Mouse (Mus musculus) 3T3-L1 (cell line): Measurements from ENCODE around the gene Atf2.
"Not testable (repeated sequence)": the region's sequence is repeated elsewhere in the genome, so short reads cannot be mapped to it uniquely, and the experiment has no call there.

Experiments
- DNase-seq: peaks from one replicate; pipeline ENCODE4 v3.0.0-alpha.2; 2015; ENCODE audit warnings: low read depth, low spot score

Atf2 gene

DNA sequence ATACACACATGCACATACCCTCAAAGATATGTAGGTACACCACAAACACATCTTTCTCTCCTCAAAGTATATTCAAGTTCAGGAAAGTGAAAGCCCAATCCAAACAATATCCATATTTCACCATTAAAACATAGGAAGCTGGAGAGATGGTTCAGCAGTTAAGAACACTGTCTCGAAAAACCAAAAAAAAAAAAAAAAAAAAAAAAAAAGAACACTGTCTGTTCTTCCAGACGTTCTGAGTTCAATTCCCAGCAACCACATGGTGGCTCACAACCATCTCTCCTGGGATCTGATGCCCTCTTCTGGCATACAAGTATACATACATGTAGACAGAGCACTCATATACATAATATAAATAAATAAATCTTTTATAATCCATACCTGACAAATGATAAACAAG is 6.4 kb downstream of the Atf2 start:
- no peak for DNase-seq

DNA sequence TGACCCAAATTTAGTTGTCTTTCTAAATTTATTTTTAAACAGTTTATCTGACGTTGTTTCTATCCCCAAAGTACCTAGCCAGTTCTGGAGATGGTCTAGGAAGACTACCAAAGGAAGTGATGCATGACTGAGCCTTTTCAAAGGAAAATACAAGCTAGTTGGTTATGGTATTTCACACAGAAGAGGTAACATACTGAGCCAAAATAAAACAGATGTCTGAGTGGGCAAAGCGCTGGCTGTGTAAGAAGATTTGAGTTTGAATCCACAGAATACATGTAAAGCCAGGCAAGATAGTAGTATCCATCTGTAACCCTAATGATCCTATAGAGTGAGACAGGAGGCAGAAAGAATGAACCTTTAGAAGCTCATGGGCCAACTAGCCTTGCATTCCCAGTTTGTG is 14.5 kb downstream of the Atf2 start:
- DNase-seq = no peak

DNA sequence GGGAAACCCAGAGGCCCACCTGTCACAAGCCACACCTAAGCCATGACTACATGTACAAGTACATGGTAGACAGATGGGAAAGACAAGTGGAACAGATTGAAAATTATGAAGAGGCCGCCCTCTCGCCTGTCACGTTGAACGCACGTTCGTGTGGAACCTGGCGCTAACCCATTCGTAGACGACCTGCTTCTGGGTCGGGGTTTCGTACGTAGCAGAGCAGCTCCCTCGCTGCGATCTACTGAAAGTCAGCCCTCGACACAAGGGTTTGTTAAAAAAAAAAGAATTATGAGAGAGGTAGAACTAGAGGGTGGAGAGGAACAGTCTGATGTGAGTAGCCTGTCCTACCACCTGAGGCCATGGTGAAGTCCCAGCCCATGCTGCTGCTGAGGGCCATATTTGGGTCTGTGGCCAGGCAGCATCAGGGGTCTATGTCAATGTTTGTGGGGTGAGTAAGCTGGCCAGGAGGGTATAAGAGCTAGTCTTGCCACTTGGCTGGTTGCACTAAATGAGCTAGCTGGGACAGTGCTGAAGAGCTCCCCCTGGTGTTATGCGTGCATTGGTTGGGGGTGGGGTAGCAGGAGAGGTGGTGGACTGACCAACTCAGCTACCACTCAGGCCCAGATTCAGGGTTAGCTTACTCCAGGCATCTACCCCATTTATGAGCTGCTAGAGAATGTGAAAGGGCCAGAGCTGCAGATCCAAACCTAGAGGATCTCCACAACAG is 24.5 kb downstream of the Atf2 start:
- DNase-seq = peak; percentile 50

DNA sequence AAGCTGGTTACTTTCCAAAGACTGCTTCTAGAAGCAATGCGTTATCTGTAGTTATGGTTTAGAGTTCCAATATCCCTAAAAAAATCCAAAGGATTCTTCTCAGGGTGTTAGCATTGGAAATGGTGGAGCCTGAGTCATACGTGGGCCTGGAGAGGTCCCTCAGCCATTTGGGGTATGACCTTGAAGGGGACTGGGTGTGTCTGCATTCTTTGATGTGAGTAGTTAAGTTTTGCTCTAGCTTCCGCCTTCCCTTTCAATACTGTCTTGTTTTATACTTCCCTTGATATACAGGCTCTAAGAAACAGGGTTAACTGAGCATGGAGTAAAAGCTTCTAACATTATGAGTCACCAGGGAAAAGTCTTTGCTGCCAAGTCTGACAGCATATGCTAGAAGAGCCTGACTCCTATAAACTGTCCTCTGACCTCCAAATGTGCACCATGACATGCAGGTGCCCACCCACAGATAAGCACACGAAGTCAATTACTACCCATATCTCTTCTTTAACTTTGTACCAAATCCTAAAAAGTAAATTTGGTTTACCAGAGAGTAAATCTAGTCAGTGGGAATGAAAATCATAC is 32.3 kb downstream of the Atf2 start:
- DNase-seq = peak; percentile 86

DNA sequence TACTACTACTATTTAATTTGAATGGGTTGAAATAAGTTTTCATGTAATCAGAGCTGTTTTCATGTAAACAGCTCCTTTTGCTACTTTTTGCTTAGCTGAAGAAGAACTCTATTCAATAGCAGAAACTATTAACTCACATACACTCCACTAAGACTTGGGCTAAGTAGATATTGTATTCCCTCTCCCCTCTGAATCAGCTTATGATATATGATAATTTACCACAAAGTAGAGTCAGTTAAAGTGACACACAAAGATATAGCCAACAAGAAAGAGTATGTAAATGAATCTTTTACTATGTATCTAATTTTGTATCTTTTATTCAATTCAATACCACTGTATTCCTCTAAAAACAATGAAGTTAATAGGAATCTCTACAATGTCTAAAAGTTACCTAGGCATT is 35.1 kb downstream of the Atf2 start:
- no peak for DNase-seq

DNA sequence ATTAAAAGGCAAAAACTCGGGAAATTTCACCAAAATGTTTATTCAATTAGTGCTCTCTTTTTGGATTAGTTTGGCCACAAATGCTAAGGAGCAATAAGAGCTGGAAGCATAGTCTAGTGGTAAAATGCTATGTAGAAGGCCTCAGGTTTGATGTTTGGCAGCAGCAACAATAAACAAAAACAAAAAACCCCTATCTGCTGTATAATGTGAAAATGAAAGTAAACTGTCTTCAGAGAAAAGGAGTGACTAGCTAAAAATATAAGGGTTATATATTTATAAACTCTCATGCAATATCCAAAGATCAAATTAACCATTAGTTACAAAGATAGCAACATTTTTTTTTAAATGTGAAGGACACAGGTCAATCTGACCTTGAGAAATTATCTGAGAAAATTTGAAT is 36.2 kb downstream of the Atf2 start:
- DNase-seq = no peak

DNA sequence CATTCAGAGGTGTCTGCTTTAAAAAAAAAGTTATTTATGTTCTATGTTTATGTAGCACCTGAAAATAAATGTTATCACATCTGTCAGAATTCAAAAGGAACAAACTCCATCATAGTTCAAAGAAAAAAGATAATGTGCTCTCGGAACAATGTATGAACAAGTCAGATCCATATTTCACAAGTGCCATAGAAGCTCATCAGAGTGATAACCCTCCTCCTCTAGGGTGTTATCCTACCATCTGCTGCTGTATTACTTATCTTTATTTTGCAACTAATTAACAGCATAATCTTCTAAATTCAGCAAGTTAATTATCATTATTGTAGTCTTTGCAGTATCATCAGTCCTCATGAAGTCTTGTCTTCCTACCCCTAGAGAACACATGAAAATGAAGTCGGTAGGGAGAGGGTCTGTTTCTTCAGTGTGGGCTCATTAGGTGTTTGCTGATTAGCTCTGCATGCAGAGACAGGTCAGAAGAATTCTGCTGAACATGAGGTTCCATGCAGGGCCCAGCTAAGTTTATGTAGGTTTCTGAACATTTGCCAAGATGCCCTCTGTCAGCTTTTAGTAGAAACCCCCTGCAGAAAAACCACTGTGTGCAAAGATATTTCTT is 57.9 kb downstream of the Atf2 start:
- DNase-seq = no peak

DNA sequence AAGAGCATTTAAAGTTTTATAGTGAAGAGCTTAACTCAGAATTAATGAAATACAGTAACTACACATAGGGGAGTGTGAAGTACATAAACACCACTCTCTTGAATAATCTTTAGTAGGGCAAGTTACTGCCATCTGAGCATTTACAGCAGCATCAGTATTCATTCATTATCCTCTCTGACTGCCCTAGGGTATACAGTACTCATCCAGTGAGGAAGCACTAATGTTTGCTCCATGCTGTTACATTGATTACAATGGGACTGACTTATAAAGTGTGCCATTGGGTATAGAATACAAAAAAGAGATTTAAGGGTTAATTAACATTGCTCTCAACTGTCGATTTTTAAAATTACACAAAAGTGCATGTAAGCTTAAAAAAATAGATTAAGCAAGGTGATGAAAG is 59.2 kb downstream of the Atf2 start:
- no peak for DNase-seq

DNA sequence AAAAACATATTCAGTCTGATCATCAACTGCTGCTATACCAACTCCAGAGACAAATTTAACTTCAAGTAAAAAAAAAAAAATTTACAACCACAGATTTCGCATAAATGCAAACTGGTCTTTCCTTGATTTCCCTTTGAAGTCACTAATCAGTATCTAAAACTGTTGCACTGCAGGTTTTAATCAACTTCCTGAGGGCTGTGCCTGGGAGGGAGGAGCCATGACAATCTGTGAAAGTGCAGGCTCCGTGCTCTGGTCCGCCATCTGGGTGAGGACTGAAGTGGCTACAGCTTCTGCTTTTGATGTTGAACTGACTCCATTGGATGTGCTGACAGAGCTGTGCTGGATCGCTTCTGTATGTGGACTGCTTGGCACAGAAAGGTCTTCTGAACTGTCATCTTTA is 73.7 kb downstream of the Atf2 start:
- DNase-seq = no peak

DNA sequence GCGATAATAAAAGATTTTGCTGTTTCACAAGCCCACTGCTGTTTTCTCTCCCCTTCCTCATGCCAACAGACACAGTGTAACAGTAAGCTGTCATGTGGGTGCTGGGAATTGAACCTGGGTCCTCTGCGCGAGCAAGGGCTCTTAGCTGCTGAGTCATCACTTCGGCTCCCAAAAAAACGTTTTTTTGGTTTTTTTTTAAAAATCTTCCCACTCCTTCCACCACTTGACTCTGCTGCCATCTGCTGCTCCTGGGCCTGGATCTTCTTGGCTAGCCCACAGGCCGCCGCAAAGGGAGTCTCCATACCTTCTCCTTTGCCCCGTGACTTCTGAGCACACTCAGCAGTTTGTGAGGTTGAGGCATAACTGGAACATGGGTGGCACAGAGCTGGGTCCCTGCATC is 84.8 kb downstream of the Atf2 start:
- peak; percentile 12 for DNase-seq

DNA sequence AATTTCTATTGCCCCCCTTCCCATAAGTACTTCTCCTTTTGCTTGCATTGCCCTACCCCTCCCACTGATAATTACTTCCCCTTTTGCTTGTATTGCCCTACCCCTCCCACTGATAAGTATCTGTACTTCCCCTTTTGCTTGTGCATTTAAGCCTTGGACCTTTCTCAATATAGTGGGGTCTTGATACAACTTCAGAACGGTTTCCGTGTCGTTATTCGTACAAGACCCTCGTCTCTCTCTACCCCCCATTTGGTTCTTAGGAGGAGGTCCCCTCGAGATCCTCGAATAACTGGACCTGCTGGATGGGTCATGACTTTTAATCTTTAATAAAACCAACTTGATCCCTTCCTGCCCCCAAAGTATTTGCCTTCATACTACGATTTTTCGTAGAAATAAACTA is 92.3 kb downstream of the Atf2 start:
- DNase-seq = not testable (repeated sequence)

DNA sequence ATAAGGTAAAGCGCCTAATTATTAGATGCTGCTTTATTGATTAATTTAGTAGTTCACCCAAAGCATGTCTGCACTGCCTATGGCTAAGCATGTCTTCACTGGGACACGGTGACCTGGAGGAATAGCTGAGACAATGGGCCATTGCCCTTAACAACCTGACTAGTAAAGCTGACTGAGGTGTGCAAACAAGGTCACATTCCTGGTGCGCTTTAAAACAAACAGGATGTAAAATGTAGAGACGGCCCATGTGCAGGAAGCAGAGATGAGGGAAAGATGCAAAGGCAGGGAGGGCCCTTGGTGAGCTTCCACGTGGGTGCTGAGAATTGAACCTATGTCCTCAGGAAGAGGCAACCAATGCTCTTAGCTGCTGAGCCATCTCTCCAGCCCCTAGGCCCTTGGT is 93.7 kb downstream of the Atf2 start:
- DNase-seq = no peak

DNA sequence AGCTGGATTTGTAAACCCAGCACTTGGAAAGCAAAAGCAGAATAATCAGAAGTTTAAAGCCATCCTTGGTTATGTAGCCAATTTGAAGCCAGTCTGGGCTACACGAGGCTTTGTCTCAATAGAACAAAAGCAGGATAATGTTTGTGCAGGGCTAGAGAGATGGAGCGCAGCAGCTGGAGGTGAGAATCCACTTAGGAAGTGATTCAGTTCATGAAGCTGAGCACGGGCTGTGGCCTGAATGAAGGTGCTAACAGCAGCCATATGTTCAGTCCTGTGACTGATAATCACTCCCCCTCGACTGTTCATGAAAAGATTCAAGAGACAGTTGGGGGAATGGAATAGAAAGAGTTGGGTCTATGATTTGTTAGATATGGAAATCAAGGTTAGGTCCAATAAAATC is 94.3 kb downstream of the Atf2 start:
- DNase-seq = no peak

DNA sequence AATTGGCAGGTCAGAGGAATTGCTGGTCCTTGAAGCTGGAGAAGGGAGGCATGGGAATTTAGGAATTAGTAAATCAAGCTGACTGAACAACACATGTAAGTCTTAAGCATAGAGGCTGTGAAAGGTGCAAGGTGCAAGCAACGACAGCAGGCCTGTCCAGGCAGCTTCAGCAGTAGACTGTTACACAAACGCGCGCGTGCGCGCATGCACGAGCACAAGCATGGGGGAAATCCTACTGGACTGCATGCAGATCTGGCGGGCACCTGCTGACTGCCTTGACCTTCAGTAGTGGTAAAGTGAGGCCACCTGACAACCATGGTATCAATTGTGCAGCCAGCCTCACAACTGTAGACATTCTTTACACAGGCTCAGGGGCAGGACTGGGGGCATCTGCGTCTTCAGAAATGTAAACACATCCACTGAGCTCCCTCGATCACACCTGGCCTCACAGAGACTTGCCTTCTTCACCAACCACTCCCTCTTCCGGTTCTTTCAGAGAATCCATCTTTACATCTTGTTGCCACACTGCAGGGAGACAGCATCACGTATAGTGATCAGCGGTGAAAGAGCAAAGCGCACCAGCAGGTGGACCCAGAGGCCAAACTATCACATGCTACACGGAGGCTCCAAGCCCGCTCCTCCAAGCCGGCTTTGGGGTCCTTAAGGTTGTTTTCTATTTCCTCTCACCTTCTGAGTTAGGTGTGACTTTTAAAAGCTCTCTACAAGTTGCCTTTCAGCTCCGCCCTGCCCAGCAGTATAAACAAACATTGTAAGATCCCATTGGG is 100.4 kb downstream of the Atf2 start:
- no peak for DNase-seq

DNA sequence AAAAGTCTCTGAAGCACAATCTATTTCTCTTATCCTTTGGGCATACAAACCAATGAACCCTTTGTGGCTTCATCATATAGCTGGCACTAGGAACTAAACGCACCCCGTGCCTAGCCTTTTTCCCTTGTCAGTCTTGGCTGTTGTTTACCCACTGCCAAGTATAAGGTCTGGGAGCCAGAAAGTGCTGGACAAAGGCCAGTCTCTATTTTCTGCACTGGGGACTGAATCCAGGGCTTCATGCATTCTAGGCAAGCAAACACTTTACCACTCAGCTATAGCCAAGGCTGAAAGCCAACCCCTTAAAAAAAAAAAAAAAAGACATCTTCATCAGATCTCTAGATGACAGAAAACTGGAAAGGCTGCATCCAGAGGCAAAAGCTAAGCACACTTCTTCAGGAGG is 102.1 kb downstream of the Atf2 start:
- DNase-seq = no peak

DNA sequence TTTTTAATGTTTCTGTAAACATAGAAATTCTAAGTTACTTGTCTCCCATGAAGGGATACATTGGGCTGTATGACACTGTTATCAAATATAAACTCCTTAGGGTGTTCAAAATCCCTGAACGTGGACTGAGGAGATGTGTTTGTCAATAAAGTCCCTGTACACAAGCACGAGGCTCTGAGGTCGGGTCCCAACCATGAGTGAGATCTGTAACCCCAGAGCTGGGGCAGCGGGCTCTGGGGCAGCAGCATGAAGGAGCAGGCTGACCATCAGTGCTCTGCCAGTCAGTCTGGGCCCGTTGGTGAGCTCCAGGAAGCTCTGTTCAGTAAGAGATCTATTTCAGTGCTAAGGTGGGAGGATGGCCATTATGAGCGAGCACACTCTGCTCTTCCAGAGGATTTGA is 104.0 kb downstream of the Atf2 start:
- no peak for DNase-seq

DNA sequence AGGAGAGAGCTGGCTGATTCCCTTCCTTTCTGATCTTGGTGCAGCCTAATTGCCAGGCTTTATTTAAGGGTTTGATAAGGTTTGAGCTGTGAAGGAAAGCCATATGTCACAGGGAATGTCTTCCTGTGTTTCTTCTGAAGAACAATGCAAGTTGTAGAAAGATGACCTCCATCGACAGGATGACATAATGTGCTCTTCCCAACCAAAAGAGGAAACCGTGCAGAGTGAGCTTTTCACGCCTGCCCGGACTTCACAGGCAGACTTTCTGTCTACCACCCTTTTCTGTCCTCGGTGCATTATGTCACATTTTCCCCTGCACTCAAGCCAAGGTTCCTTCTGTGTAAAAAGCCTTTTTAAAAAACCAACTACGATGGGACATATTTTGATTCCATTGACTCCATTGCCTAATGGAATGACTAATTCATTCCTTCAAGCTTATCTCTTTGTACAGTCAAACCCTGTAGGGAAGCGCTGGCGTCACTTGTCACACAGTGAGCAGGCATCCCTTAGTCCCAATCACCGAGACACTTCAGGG is 110.0 kb downstream of the Atf2 start:
- no peak for DNase-seq

DNA sequence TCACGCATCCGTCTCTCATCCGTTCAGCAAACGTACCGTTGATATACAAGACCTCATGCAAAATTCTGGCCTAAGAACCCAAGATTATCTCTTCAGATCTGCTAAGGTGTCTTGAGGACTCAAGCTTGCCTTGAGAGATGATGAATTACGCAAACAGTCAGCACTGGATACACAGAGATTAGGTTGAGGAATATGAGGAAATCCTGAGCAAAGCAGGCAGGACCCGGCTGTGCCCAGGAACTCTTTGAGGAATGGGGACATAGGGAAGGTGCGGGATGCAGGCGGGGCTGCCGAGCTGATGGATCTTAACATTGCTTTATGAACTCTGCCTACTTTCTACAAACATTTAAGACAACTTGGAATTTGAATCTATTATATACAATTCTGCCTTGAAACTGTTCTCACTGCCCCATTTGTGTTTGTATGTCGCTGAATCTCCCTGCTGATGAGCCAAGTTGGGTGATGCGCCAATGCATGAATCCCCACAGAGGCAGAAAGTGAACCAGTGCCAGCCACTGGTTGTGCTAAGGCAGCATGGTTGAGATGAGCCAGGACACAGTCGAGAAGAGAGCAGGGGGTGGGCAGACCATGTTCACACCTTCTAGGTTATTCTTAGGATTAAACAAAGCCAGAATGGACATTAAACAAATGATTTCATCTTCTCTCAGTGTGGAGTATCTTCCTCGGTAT is 112.0 kb downstream of the Atf2 start:
- DNase-seq = no peak

DNA sequence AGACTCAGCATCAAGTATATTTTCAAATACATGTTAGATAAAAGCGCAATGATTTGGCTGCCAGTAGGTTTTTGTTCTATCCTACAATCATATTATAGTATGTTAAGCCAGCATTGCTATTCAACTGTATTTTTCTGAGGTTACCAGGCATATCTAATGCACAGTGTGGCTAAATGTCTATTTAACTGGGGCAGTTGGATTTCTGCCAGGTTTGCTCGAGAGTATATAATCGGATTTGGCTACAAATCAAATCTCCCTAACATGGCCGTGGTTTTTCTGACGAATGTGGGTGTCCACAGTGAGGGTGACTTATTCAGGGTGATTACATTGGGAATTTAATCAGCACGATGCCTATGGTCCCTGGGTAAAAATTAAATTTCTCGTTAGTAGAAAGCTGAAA is 112.6 kb downstream of the Atf2 start:
- DNase-seq = no peak

DNA sequence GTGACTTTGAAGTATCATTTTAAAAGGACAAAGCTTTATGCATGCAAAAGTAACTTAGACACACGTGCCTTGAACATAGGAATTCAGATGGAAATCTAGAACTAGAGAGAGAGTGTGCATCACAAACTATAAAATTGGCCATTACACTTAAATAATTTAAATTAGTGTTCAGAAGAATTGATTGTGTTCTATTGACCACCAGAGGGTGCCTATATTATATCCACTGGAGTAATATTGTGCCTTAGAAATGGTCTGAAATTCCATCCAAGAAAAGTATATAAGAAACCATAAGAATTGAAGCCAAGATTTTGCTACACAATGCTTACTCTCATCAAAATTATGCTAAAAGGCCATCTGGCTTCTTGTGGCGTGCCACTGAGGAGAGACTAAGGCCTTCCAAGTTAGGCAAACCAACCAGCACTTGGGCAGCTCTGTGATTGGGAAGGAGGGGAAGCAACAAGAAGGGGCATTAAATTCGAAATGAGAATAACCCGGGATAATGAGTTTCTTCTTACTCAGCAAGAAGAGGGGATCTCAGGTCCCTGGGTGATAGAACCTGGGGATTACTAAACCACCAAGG is 113.3 kb downstream of the Atf2 start:
- DNase-seq = no peak

DNA sequence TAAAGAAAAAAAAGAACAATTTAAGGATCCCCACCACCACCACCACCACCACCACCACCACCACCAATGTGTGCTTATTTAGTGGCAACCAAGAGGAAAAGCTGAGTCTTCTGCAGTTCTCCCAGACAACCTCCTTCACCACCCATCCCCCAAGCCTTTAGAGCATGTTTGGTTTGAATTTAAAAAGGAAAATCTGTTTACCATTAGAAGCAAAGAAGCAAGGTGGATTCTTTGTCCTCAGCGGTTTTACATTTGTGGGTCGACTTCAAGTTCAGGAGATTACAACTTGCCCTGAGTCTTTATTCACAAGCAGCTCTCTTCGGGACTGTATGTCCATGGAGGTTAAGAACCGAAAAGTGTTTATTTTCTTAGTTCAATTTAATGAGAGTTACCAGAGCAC is 115.5 kb downstream of the Atf2 start:
- DNase-seq = no peak
